Mouse (Mus musculus) lung, embryonic 15.5 days (tissue): ENCODE results near the gene Crygc. TPM values are rescaled to one million over a fixed set of nuclear protein-coding genes. Genes with fewer than 3 reads are reported as not detected.
"Not testable (repeated sequence)": the region's sequence is repeated elsewhere in the genome, so short reads cannot be mapped to it uniquely, and the experiment has no call there.

Experiments
- ATAC-seq: fragments of 200-750 bp; cut with Nextera tagmentation; 2 replicates; pipeline ENCODE4 v1.8.0; 2017; ENCODE audit warnings: moderate number of reproducible peaks, borderline replicate concordance; ENCODE audit not compliant: low FRiP score, low TSS enrichment; ENCODE audit errors: extremely low read depth
- H3K27ac ChIP-seq: fragments of 300-500 bp; sonication (generic); 2 replicates; pipeline ENCODE4 v1.5.1; 2015; ENCODE audit warnings: moderate library complexity, mild to moderate bottlenecking, inconsistent platforms
- H3K27me3 ChIP-seq: fragments of 300-500 bp; sonication (generic); 2 replicates; pipeline ENCODE4 v1.6.1; 2015; ENCODE audit warnings: inconsistent platforms
- H3K36me3 ChIP-seq: fragments of 300-500 bp; sonication (generic); 2 replicates; pipeline ENCODE4 v1.6.1; 2015; ENCODE audit warnings: inconsistent platforms
- H3K4me1 ChIP-seq: fragments of 300-500 bp; sonication (generic); 2 replicates; pipeline ENCODE4 v1.6.1; 2015; ENCODE audit warnings: inconsistent platforms
- H3K4me2 ChIP-seq: fragments of 300-500 bp; sonication (generic); 2 replicates; pipeline ENCODE4 v1.6.1; 2015; ENCODE audit warnings: inconsistent platforms, mild to moderate bottlenecking, moderate library complexity
- H3K4me3 ChIP-seq: fragments of 300-500 bp; sonication (generic); 2 replicates; pipeline ENCODE4 v1.5.1; 2015; ENCODE audit warnings: mild to moderate bottlenecking, inconsistent platforms
- H3K9ac ChIP-seq: fragments of 300-500 bp; sonication (generic); 2 replicates; pipeline ENCODE4 v1.6.1; 2015; ENCODE audit warnings: inconsistent platforms
- H3K9me3 ChIP-seq: fragments of 300-500 bp; sonication (generic); 2 replicates; pipeline ENCODE4 v1.6.1; 2016; ENCODE audit warnings: inconsistent platforms
- WGBS: fragments of 180-500 bp; shearing (Covaris S2); methylation state at CpG from one replicate; pipeline ENCODE4 v1.1.7; 2015; 5-methylcytosine and 5-hydroxymethylcytosine counted together
- polyA plus RNA-seq: library from polyadenylated mRNA; unstranded; fragments of >200 nt; fragmentation: Nextera tagmentation; extraction: Ambion mirVana; gene quantifications from 2 replicates; pipeline ENCODE4 v1.2.1, GENCODE M21; 2015

Crygc gene
- polyA plus RNA-seq, 1 experiment from 2014 or later = not detected

- 52% methylated on average over 11 of the region's 12 CpGs for WGBS
- not testable (repeated sequence) for H3K9ac ChIP-seq, H3K4me3 ChIP-seq, H3K27me3 ChIP-seq, ATAC-seq, H3K9me3 ChIP-seq, H3K4me1 ChIP-seq, H3K4me2 ChIP-seq, H3K27ac ChIP-seq, H3K36me3 ChIP-seq
Observed at GRCm38 (mm10) chr1:65050952-65051351, 22.5 kb downstream of the Crygc start, which contains the start of gene Cryge. Gene Cryge, minus strand, starts transcription at chr1:65051149.

DNA sequence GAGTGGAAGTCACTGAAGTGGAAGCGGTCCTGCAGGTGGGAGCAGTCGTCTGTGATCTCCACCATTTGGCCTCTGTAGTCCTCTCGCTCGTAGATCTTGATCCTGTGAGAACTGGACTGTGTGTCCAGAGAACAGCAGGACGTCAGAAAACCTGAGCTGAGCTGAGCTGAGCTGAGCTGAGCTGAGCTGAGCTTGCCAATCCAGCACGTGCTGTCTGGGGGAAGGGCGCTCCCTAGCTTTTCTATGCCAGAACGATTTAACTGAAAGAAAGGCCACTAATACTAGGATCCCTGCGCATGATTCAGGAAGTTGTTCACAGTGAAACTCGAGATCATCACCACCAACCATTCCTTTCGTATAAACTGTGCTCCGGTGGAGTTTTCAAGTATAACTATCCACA lies 24.7 kb downstream of the Crygc start:
- ATAC-seq = no peak
- Histone ChIP-seq H3K9me3 (no peaks in the 10 kb centered on the region), H3K36me3 (no peaks in the 10 kb centered on the region), H3K4me2 (no peak overlapping the region), H3K4me3 (no peak overlapping the region), H3K27ac (no peak overlapping the region), H3K9ac (no peak overlapping the region), H3K4me1 (no peaks in the 10 kb centered on the region), H3K27me3 (no peaks in the 10 kb centered on the region)
- 52% methylated on average over 12 of the region's 12 CpGs for WGBS

GRCm38 (mm10) chr1:65046401-65047109 lies 26.9 kb downstream of the Crygc start:
- Histone ChIP-seq H3K4me2 (no peak overlapping the region; the same call in 1 of the 2 replicates), H3K27ac (no peak overlapping the region), H3K9me3 (no peaks in the 10 kb centered on the region), H3K9ac (no peak overlapping the region), H3K4me3 (no peak overlapping the region), H3K36me3 (no peaks in the 10 kb centered on the region), H3K4me1 (no peaks in the 10 kb centered on the region), H3K27me3 (no peaks in the 10 kb centered on the region)
- 30% methylated on average over 8 of the region's 8 CpGs for WGBS
- ATAC-seq = no peak

- no peaks in the 10 kb centered on the region for H3K9me3 ChIP-seq
- no peak overlapping the region for H3K9ac ChIP-seq
- 77% methylated on average over 2 of the region's 2 CpGs for WGBS
- no peak overlapping the region for H3K4me3 ChIP-seq
- no peaks in the 10 kb centered on the region for H3K27me3 ChIP-seq
- ATAC-seq = no peak
- H3K27ac ChIP-seq = no peak overlapping the region
- no peaks in the 10 kb centered on the region for H3K4me1 ChIP-seq
- H3K4me2 ChIP-seq = no peak overlapping the region
- no peaks in the 10 kb centered on the region for H3K36me3 ChIP-seq
Observed at GRCm38 (mm10) chr1:65043433-65043832, 30.1 kb downstream of the Crygc start.

DNA sequence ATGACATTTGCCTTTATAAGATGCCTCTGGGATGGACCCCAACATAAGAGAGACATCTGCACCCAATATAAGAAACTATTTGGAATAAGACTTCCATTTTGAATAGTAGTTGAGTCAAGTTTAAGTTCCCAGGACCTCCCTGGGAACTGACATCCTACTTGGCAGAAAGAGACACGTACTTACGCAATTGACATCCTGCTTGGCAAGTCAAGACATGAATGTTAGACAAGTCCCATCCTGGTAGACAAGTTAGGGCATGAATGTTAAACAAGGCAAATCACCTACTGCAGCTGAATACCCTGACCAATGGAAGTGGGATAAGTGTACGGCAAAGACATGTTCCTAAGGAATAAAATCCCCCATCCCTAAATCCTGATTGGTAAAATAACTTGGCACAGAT lies 31.7 kb downstream of the Crygc start:
- H3K4me2 ChIP-seq = no peak overlapping the region
- 81% methylated on average over 3 of the region's 3 CpGs for WGBS
- no peak for ATAC-seq
- H3K9ac ChIP-seq = no peak overlapping the region
- H3K27ac ChIP-seq = no peak overlapping the region
- no peaks in the 10 kb centered on the region for H3K36me3 ChIP-seq
- H3K4me1 ChIP-seq = no peaks in the 10 kb centered on the region
- no peaks in the 10 kb centered on the region for H3K9me3 ChIP-seq
- no peak overlapping the region for H3K4me3 ChIP-seq
- H3K27me3 ChIP-seq = no peaks in the 10 kb centered on the region

GRCm38 (mm10) chr1:65040806-65041205 lies 32.7 kb downstream of the Crygc start:
- Histone ChIP-seq H3K27me3 (no peaks in the 10 kb centered on the region), H3K36me3 (no peaks in the 10 kb centered on the region), H3K4me3 (no peak overlapping the region), H3K4me2 (no peak overlapping the region), H3K4me1 (no peaks in the 10 kb centered on the region), H3K27ac (no peak overlapping the region), H3K9ac (no peak overlapping the region), H3K9me3 (no peaks in the 10 kb centered on the region)
- WGBS = 57% methylated on average over 6 of the region's 6 CpGs
- ATAC-seq = no peak

DNA sequence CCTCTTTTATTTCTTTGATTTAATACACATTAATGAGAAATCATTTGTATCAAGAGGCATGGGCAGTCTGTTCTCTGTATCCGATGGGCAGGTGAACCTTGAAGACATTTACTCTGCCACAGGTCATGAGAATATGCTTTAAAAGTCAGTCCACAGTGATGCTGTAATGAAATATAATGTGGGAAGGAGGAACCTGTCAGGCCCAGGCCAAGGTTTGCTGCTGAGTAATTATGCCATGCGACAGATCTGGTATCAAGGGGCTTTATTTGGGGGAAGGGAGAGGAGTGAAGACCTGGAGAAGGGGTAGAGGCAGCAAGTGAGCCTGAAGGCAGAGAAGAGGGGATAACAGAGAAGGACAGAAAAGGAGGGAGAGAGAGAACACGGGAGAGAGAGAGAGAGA lies 33.8 kb downstream of the Crygc start:
- H3K9me3 ChIP-seq = no peaks in the 10 kb centered on the region
- no peaks in the 10 kb centered on the region for H3K27me3 ChIP-seq
- ATAC-seq = no peak
- H3K36me3 ChIP-seq = no peaks in the 10 kb centered on the region
- H3K27ac ChIP-seq = no peak overlapping the region
- H3K4me1 ChIP-seq = no peaks in the 10 kb centered on the region
- H3K4me3 ChIP-seq = no peak overlapping the region
- H3K9ac ChIP-seq = no peak overlapping the region
- 58% methylated on average over 3 of the region's 3 CpGs for WGBS
- no peak overlapping the region for H3K4me2 ChIP-seq

DNA sequence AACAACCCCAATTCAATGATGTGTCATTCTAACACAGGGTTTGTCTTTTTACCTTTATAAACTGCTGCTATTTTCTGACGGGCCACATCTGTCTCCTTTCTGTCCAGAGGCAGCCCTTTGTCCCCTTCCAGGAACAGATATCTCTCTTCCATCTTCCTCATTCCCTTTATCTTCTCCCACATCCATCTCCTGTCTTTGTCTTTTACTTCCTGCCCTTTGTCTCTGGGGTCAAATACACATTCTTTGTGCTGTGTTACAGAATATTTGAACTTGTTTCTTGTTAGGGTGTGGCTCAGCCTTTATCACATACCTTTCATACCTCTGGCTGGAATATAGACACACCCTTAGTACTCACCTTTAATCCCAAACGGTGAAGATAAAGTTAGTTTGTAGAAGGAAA lies 35.9 kb downstream of the Crygc start:
- 22% methylated on average over 2 of the region's 2 CpGs for WGBS
- H3K36me3 ChIP-seq = no peaks in the 10 kb centered on the region
- no peaks in the 10 kb centered on the region for H3K4me1 ChIP-seq
- no peak overlapping the region for H3K9ac ChIP-seq
- H3K4me3 ChIP-seq = no peak overlapping the region
- H3K27me3 ChIP-seq = no peaks in the 10 kb centered on the region
- H3K4me2 ChIP-seq = no peak overlapping the region
- ATAC-seq = no peak
- H3K9me3 ChIP-seq = no peaks in the 10 kb centered on the region
- H3K27ac ChIP-seq = no peak overlapping the region

GRCm38 (mm10) chr1:65035513-65035912 lies 38.0 kb downstream of the Crygc start:
- no peaks in the 10 kb centered on the region for H3K9me3 ChIP-seq
- no peak overlapping the region for H3K4me3 ChIP-seq
- H3K27me3 ChIP-seq = no peaks in the 10 kb centered on the region
- no peak overlapping the region for H3K27ac ChIP-seq
- no peaks in the 10 kb centered on the region for H3K36me3 ChIP-seq
- WGBS = 34% methylated on average over 3 of the region's 3 CpGs
- H3K4me1 ChIP-seq = no peaks in the 10 kb centered on the region
- no peak overlapping the region for H3K9ac ChIP-seq
- H3K4me2 ChIP-seq = no peak overlapping the region
- ATAC-seq = no peak

- H3K9ac ChIP-seq = no peak within 1 kb of the TSS
- ATAC-seq = no peak
- no peaks in the 10 kb centered on the region for H3K27me3 ChIP-seq
- no peak within 1 kb of the TSS for H3K27ac ChIP-seq
- no peaks in the 10 kb centered on the region for H3K36me3 ChIP-seq
- H3K4me3 ChIP-seq = no peak within 1 kb of the TSS
- no peak within 1 kb of the TSS for H3K4me2 ChIP-seq
- H3K4me1 ChIP-seq = no peaks in the 10 kb centered on the region
- no peaks in the 10 kb centered on the region for H3K9me3 ChIP-seq
Observed at GRCm38 (mm10) chr1:65032641-65033040, 40.8 kb downstream of the Crygc start, which contains the start of gene Akr1cl. Gene Akr1cl, minus strand, starts transcription at chr1:65032759.

DNA sequence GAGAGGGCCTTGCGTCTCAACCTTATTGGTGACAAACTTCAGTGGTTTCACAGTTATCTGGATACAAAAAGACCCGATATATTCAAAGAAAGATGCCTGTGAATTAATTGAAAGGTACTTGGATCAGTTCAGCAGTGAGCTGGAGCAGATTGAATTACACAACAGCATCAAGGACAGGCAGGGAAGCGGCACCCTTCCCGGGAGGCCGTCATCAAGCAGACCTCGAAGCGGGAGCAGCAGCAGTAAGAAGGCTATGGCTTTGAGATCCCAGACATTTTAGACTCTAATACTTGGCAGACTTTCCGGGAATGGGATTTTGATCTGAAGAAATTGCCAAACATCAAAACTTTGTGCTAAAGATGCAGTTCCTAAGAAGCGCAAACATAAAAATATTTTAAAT lies 45.3 kb downstream of the Crygc start:
- Histone ChIP-seq H3K9me3 (no peaks in the 10 kb centered on the region), H3K36me3 (no peaks in the 10 kb centered on the region), H3K27ac (no peak overlapping the region), H3K27me3 (no peaks in the 10 kb centered on the region), H3K4me3 (no peak overlapping the region), H3K9ac (no peak overlapping the region), H3K4me2 (no peak overlapping the region), H3K4me1 (no peaks in the 10 kb centered on the region)
- 68% methylated on average over 9 of the region's 9 CpGs for WGBS
- ATAC-seq = no peak
